Mouse (Mus musculus) hindbrain, embryonic 13.5 days (tissue): ENCODE data around the gene Pcdh15. TPM values are rescaled to one million over a fixed set of nuclear protein-coding genes. Genes with fewer than 3 reads are reported as not detected.

ENCODE experiments used
- ATAC-seq: fragments of 200-750 bp; cut with Nextera tagmentation; 2 replicates; pipeline ENCODE4 v1.8.0; 2017; ENCODE audit warnings: moderate TSS enrichment; ENCODE audit not compliant: low FRiP score
- H3K27ac ChIP-seq: fragments of 300-500 bp; sonication (generic); 2 replicates; pipeline ENCODE4 v1.5.1; 2015; ENCODE audit warnings: inconsistent platforms, mild to moderate bottlenecking, moderate library complexity
- H3K27me3 ChIP-seq: fragments of 300-500 bp; sonication (generic); 2 replicates; pipeline ENCODE4 v1.6.1; 2015; ENCODE audit warnings: mild to moderate bottlenecking, inconsistent platforms
- H3K36me3 ChIP-seq: fragments of 300-500 bp; sonication (generic); 2 replicates; pipeline ENCODE4 v1.6.1; 2015; ENCODE audit warnings: mild to moderate bottlenecking, inconsistent platforms
- H3K4me1 ChIP-seq: fragments of 300-500 bp; sonication (generic); replicated peaks from 2 replicates; pipeline ENCODE4 v1.6.1; 2015; ENCODE audit warnings: inconsistent platforms
- H3K4me2 ChIP-seq: fragments of 300-500 bp; sonication (generic); 2 replicates; pipeline ENCODE4 v1.6.1; 2015; ENCODE audit warnings: inconsistent platforms, mild to moderate bottlenecking, moderate library complexity
- H3K4me3 ChIP-seq: fragments of 300-500 bp; sonication (generic); 2 replicates; pipeline ENCODE4 v1.5.1; 2015; ENCODE audit warnings: mild to moderate bottlenecking, inconsistent platforms
- H3K9ac ChIP-seq: fragments of 300-500 bp; sonication (generic); 2 replicates; pipeline ENCODE4 v1.6.1; 2015; ENCODE audit warnings: mild to moderate bottlenecking, inconsistent platforms
- H3K9me3 ChIP-seq: fragments of 300-500 bp; sonication (generic); 2 replicates; pipeline ENCODE4 v1.6.1; 2016; ENCODE audit warnings: inconsistent platforms
- WGBS: fragments of 180-500 bp; shearing (Covaris S2); methylation state at CpG from one replicate; pipeline ENCODE4 v1.1.7; 2015; 5-methylcytosine and 5-hydroxymethylcytosine counted together
- polyA plus RNA-seq: library from polyadenylated mRNA; unstranded; fragments of >200 nt; fragmentation: Nextera tagmentation; extraction: Ambion mirVana; gene quantifications from 2 replicates; pipeline ENCODE4 v1.2.1, GENCODE M21; 2015

Pcdh15 gene
- polyA plus RNA-seq, 1 experiment from 2014 or later = 8.9 TPM

- H3K27ac ChIP-seq = no peak overlapping the region
- 64% methylated on average over 4 of the region's 4 CpGs for WGBS
- no peak overlapping the region for H3K4me2 ChIP-seq
- no peak for ATAC-seq
- no peak overlapping the region for H3K9ac ChIP-seq
- H3K36me3 ChIP-seq = no peaks in the 10 kb centered on the region
- H3K4me1 ChIP-seq = no peaks in the 10 kb centered on the region
- no peaks in the 10 kb centered on the region for H3K27me3 ChIP-seq
- H3K4me3 ChIP-seq = no peak overlapping the region
- H3K9me3 ChIP-seq = no peaks in the 10 kb centered on the region
These were observed 48.8 kb downstream of the Pcdh15 start for GRCm38 (mm10) chr10:73147978-73148377.

- Histone ChIP-seq H3K4me1 (no peaks in the 10 kb centered on the region), H3K4me3 (no peak overlapping the region), H3K4me2 (no peak overlapping the region), H3K36me3 (no peaks in the 10 kb centered on the region), H3K9ac (no peak overlapping the region), H3K27ac (no peak overlapping the region), H3K9me3 (no peaks in the 10 kb centered on the region), H3K27me3 (no peaks in the 10 kb centered on the region)
- WGBS = 88% methylated on average over 5 of the region's 5 CpGs
- no peak for ATAC-seq
These were observed 55.4 kb downstream of the Pcdh15 start for GRCm38 (mm10) chr10:73154544-73154943.

GRCm38 (mm10) chr10:73161757-73162156, 62.6 kb downstream of the Pcdh15 start:
- Histone ChIP-seq H3K27me3 (no peaks in the 10 kb centered on the region), H3K36me3 (no peaks in the 10 kb centered on the region), H3K9ac (no peak overlapping the region), H3K4me2 (no peak overlapping the region), H3K9me3 (no peaks in the 10 kb centered on the region), H3K4me1 (no peaks in the 10 kb centered on the region), H3K27ac (no peak overlapping the region), H3K4me3 (no peak overlapping the region)
- WGBS = 89% methylated on average over 1 of the region's 1 CpGs
- no peak for ATAC-seq

- Histone ChIP-seq H3K9ac (no peak overlapping the region), H3K27ac (no peak overlapping the region), H3K36me3 (no peaks in the 10 kb centered on the region), H3K4me2 (no peak overlapping the region), H3K27me3 (no peaks in the 10 kb centered on the region), H3K4me1 (no peaks in the 10 kb centered on the region), H3K9me3 (no peaks in the 10 kb centered on the region), H3K4me3 (no peak overlapping the region)
- no peak for ATAC-seq
- WGBS = 66% methylated on average over 2 of the region's 2 CpGs
These were observed 116.9 kb downstream of the Pcdh15 start for GRCm38 (mm10) chr10:73216001-73216400.

- Histone ChIP-seq H3K27ac (no peak overlapping the region), H3K27me3 (no peaks in the 10 kb centered on the region)
- no peak for ATAC-seq
These were observed 143.2 kb downstream of the Pcdh15 start for GRCm38 (mm10) chr10:73242294-73242693.

GRCm38 (mm10) chr10:73280438-73280837, 181.3 kb downstream of the Pcdh15 start:
- no peak for ATAC-seq
- Histone ChIP-seq H3K9ac (no peak overlapping the region), H3K4me3 (no peak overlapping the region), H3K4me1 (0 out of 2 replicates have a peak, but pooled peaks cover 2% of the 10 kb centered on the region), H3K27me3 (no peaks in the 10 kb centered on the region), H3K27ac (no peak overlapping the region), H3K4me2 (no peak overlapping the region), H3K9me3 (no peaks in the 10 kb centered on the region), H3K36me3 (no peaks in the 10 kb centered on the region)
- WGBS = 69% methylated on average over 4 of the region's 4 CpGs

More at GRCm38 (mm10) chr10:73242294-73242693, 143.2 kb downstream of the Pcdh15 start:
- Histone ChIP-seq H3K4me1 (no peaks in the 10 kb centered on the region), H3K4me3 (no peak overlapping the region), H3K4me2 (no peak overlapping the region), H3K9me3 (no peaks in the 10 kb centered on the region), H3K36me3 (no peaks in the 10 kb centered on the region), H3K9ac (no peak overlapping the region)
- 81% methylated on average over 5 of the region's 5 CpGs for WGBS

- Histone ChIP-seq H3K9me3 (no peaks in the 10 kb centered on the region), H3K27me3 (no peaks in the 10 kb centered on the region), H3K27ac (no peak overlapping the region), H3K4me1 (no peaks in the 10 kb centered on the region), H3K4me3 (no peak overlapping the region), H3K9ac (no peak overlapping the region), H3K36me3 (no peaks in the 10 kb centered on the region), H3K4me2 (no peak overlapping the region)
- no peak for ATAC-seq
- WGBS = 72% methylated on average over 5 of the region's 5 CpGs
These were observed 197.3 kb downstream of the Pcdh15 start for GRCm38 (mm10) chr10:73296456-73296855.

- H3K4me1 ChIP-seq = no peaks in the 10 kb centered on the region
- no peak for ATAC-seq
- H3K9ac ChIP-seq = no peak overlapping the region
- no peaks in the 10 kb centered on the region for H3K9me3 ChIP-seq
- H3K27me3 ChIP-seq = no peaks in the 10 kb centered on the region
- WGBS = 86% methylated on average over 8 of the region's 8 CpGs
- H3K36me3 ChIP-seq = no peaks in the 10 kb centered on the region
- H3K4me2 ChIP-seq = no peak overlapping the region
- no peak overlapping the region for H3K4me3 ChIP-seq
- no peak overlapping the region for H3K27ac ChIP-seq
These were observed 202.8 kb downstream of the Pcdh15 start for GRCm38 (mm10) chr10:73301951-73302350.

GRCm38 (mm10) chr10:73306677-73307076, 207.5 kb downstream of the Pcdh15 start:
- Histone ChIP-seq H3K27ac (no peak overlapping the region), H3K4me3 (no peak overlapping the region), H3K36me3 (no peaks in the 10 kb centered on the region), H3K9me3 (no peaks in the 10 kb centered on the region), H3K27me3 (no peaks in the 10 kb centered on the region), H3K4me2 (no peak overlapping the region), H3K9ac (no peak overlapping the region), H3K4me1 (no peaks in the 10 kb centered on the region)
- WGBS = 93% methylated on average over 1 of the region's 1 CpGs
- no peak for ATAC-seq

- ATAC-seq = no peak
- no peaks in the 10 kb centered on the region for H3K27me3 ChIP-seq
- no peaks in the 10 kb centered on the region for H3K9me3 ChIP-seq
- H3K4me2 ChIP-seq = no peak overlapping the region
- H3K4me3 ChIP-seq = no peak overlapping the region
- no peak overlapping the region for H3K27ac ChIP-seq
- no peak overlapping the region for H3K9ac ChIP-seq
- H3K36me3 ChIP-seq = no peaks in the 10 kb centered on the region
- no peaks in the 10 kb centered on the region for H3K4me1 ChIP-seq
- 90% methylated on average over 7 of the region's 7 CpGs for WGBS
These were observed 227.7 kb downstream of the Pcdh15 start for GRCm38 (mm10) chr10:73326861-73327260.

- WGBS = 93% methylated on average over 1 of the region's 1 CpGs
- Histone ChIP-seq H3K9me3 (no peaks in the 10 kb centered on the region), H3K4me3 (no peak overlapping the region), H3K36me3 (no peaks in the 10 kb centered on the region), H3K4me2 (no peak overlapping the region), H3K9ac (no peak overlapping the region), H3K4me1 (no peaks in the 10 kb centered on the region), H3K27ac (no peak overlapping the region), H3K27me3 (no peaks in the 10 kb centered on the region)
- ATAC-seq = no peak
These were observed 234.3 kb downstream of the Pcdh15 start for GRCm38 (mm10) chr10:73333426-73333825.

- Histone ChIP-seq H3K4me3 (no peak overlapping the region), H3K4me1 (no peaks in the 10 kb centered on the region), H3K36me3 (no peaks in the 10 kb centered on the region), H3K9ac (no peak overlapping the region), H3K4me2 (no peak overlapping the region), H3K27me3 (no peaks in the 10 kb centered on the region), H3K9me3 (no peaks in the 10 kb centered on the region), H3K27ac (no peak overlapping the region)
- WGBS = 77% methylated on average over 2 of the region's 2 CpGs
- ATAC-seq = no peak
These were observed 279.9 kb downstream of the Pcdh15 start for GRCm38 (mm10) chr10:73379001-73379400.

GRCm38 (mm10) chr10:73384003-73384402, 284.9 kb downstream of the Pcdh15 start:
- Histone ChIP-seq H3K9ac (no peak overlapping the region), H3K27ac (no peak overlapping the region), H3K27me3 (no peaks in the 10 kb centered on the region), H3K4me2 (no peak overlapping the region), H3K36me3 (no peaks in the 10 kb centered on the region), H3K4me1 (no peaks in the 10 kb centered on the region), H3K4me3 (no peak overlapping the region), H3K9me3 (no peaks in the 10 kb centered on the region)
- WGBS = 92% methylated on average over 2 of the region's 2 CpGs
- no peak for ATAC-seq
